Mouse (Mus musculus): Measurements from ENCODE around the gene Nfix. TPM values are rescaled to one million over a fixed set of nuclear protein-coding genes. Genes with fewer than 3 reads are reported as not detected.
"Not testable (repeated sequence)": the region's sequence is repeated elsewhere in the genome, so short reads cannot be mapped to it uniquely, and the experiment has no call there.

The Nfix gene
- polyA plus RNA-seq, 1 experiment from 2014 or later, result 0.87 TPM

DNA sequence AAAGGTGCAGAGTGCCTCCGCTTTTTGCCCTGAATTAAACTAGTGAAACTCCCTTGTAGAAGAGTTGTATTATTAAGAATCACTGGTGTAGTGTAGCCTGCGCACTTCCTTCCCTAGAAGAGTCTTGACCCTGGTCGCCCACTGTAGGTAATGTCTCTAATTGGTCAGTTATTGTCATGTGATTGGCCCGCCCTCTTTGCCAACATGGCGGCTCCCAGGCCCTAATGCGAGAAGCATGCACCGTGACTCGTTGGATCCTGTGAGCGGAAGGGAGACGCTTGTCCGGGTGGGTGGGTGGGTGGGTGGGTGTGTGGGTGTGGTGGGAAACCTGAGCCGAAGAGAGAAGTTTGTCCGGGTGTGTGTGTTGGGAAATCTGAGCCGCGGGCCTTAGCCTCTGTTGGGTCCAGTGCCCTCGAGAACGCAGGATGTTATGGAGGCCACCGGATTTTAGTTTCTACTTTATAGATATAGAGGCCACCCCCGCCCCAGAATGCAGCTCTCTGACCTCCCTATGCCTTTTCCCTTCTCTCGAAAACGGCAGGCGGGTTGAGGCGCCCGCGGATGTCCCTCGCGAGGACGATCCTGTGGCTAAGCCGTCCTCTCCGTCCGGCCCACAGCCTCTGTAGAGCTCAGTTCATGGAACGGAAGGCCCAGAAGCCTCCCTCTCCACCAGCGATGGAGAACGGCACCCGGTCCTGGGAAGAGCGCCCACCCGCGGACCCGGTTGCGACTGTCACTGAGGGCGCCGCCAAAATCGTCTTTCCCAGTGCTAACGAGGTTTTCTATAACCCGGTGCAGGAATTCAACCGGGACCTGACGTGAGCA, 110.8 kb downstream of the Nfix start:
- Histone ChIP-seq H3K4me3 (peak overlapping the region; percentile 99), H3K9me3 (no peaks in the 10 kb centered on the region), H3K4me1 (peaks cover 48% of the 10 kb centered on the region), H3K27me3 (ENCODE audit: insufficient read depth, poor library complexity, severe bottlenecking) (no peaks in the 10 kb centered on the region), H3K36me3 (peaks cover 34% of the 10 kb centered on the region), H3K27ac (peak overlapping the region; percentile 89)
- DNase-seq (ENCODE audit: low spot score), result peak; percentile 95
- under 1% methylated on average over 47 of the region's 47 CpGs for WGBS

GRCm38 (mm10) chr8:84687705-84688100, 112.4 kb downstream of the Nfix start, which contains the start of gene Nacc1:
Gene Nacc1 (minus strand): TSS chr8:84687862.
- Histone ChIP-seq H3K36me3 (peaks cover 32% of the 10 kb centered on the region), H3K9me3 (no peaks in the 10 kb centered on the region), H3K27ac (peak within 1 kb of the TSS; percentile 100), H3K27me3 (ENCODE audit: insufficient read depth, poor library complexity, severe bottlenecking) (no peaks in the 10 kb centered on the region), H3K4me3 (peak within 1 kb of the TSS; percentile 99), H3K4me1 (peaks cover 61% of the 10 kb centered on the region)
- under 1% methylated on average over 36 of the region's 37 CpGs for WGBS
- peak; percentile 94 for DNase-seq (ENCODE audit: low spot score)

DNA sequence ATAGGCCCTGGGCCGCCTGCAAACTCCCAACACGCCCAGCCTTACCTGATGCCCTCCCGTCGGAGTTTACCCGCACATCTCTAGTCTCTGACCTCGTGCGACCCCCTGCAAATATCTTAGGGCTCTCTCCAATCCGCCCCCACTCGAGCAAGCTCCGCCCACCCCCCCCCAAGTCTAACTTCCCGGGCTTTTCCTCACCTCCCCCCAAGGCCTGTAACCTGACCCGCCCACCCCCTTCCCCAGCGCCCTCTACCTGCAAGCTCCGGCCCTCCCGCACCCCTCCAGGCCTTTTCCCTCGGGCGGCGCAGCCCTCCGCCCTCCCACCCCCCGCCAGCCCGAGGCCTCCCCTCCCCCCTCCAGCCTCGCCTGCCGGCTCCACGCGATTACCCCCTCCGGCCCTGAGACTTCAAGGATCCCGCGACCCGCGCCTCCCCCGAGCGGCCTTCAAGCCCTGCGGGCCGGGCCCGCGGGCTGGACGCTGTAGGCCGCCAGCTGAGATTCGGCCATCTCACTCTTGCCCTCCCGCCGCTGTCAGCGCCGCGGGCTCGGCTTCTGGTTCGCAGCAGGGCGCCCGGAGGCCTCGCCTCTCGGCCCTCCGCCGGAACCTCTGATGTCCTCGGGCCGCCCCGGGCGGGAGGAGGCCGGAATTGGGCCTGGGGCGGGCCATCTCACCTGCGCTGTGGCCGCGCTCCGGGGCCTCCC, 113.0 kb downstream of the Nfix start:
- 1% methylated on average over 61 of the region's 62 CpGs for WGBS
- peak overlapping the region; percentile 99 for H3K4me3 ChIP-seq
- DNase-seq (ENCODE audit: low spot score), result peak; percentile 87
- no peaks in the 10 kb centered on the region for H3K27me3 ChIP-seq (ENCODE audit: insufficient read depth, poor library complexity, severe bottlenecking)
- H3K36me3 ChIP-seq, result peaks cover 32% of the 10 kb centered on the region
- no peaks in the 10 kb centered on the region for H3K9me3 ChIP-seq
- H3K4me1 ChIP-seq, result peaks cover 66% of the 10 kb centered on the region
- H3K27ac ChIP-seq, result peak overlapping the region; percentile 100

- H3K9me3 ChIP-seq, result no peaks in the 10 kb centered on the region
- DNase-seq (ENCODE audit: low spot score), result peak; percentile 77
- H3K27ac ChIP-seq, result peak within 1 kb of the TSS; percentile 100
- no peaks in the 10 kb centered on the region for H3K27me3 ChIP-seq (ENCODE audit: insufficient read depth, poor library complexity, severe bottlenecking)
- H3K4me1 ChIP-seq, result peaks cover 73% of the 10 kb centered on the region
- peak within 1 kb of the TSS; percentile 99 for H3K4me3 ChIP-seq
- 13% methylated on average over 20 of the region's 20 CpGs for whole genome bisulfite sequencing
- H3K36me3 ChIP-seq, result peaks cover 33% of the 10 kb centered on the region
Measured at GRCm38 (mm10) chr8:84686191-84687002, 113.7 kb downstream of the Nfix start, which contains the start of gene Trmt1. Gene Trmt1 (plus strand): TSS chr8:84686307.

- Histone ChIP-seq H3K4me3 (no peak overlapping the region; the same call in 1 of the 2 replicates), H3K9me3 (no peaks in the 10 kb centered on the region), H3K36me3 (peaks cover 29% of the 10 kb centered on the region), H3K4me1 (peaks cover 64% of the 10 kb centered on the region), H3K27ac (no peak overlapping the region), H3K27me3 (ENCODE audit: insufficient read depth, poor library complexity, severe bottlenecking) (no peaks in the 10 kb centered on the region)
- WGBS, result 70% methylated on average over 3 of the region's 3 CpGs
- DNase-seq (ENCODE audit: low spot score), result no peak
Measured at GRCm38 (mm10) chr8:84684537-84684936, 115.6 kb downstream of the Nfix start.

GRCm38 (mm10) chr8:84682257-84682656, 117.9 kb downstream of the Nfix start:
- no peak overlapping the region for H3K27ac ChIP-seq
- no peaks in the 10 kb centered on the region for H3K27me3 ChIP-seq (ENCODE audit: insufficient read depth, poor library complexity, severe bottlenecking)
- no peaks in the 10 kb centered on the region for H3K9me3 ChIP-seq
- 76% methylated on average over 2 of the region's 2 CpGs for WGBS
- no peak for DNase-seq (ENCODE audit: low spot score)
- peaks cover 36% of the 10 kb centered on the region for H3K36me3 ChIP-seq
- H3K4me1 ChIP-seq, result peaks cover 51% of the 10 kb centered on the region
- no peak overlapping the region for H3K4me3 ChIP-seq

- Histone ChIP-seq H3K36me3 (peaks cover 42% of the 10 kb centered on the region), H3K27ac (no peak overlapping the region)
Measured at GRCm38 (mm10) chr8:84681476-84681875, 118.7 kb downstream of the Nfix start.

DNA sequence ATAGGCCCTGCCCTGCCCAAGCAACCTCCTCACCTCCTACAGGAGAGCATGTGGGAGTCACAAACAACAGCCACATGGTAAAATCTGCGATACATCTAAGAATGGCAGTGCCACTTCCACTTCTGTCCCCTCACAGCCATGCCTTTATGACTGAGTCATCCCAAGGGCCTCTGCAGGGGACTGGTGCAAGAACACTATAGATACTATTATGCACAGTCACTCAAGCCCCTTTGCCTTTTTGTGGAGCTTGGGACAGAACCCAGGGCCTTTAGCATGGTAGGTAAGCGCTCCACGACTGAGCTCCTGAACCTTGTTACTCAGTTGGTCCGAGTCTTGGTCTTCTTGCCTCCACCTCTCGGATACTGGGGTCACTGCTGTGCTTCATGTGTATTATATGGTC, 122.8 kb downstream of the Nfix start:
- H3K36me3 ChIP-seq, result peaks cover 67% of the 10 kb centered on the region
- WGBS, result 86% methylated on average over 5 of the region's 5 CpGs
- H3K27me3 ChIP-seq (ENCODE audit: insufficient read depth, poor library complexity, severe bottlenecking), result no peaks in the 10 kb centered on the region
- no peak for DNase-seq (ENCODE audit: low spot score)
- no peaks in the 10 kb centered on the region for H3K9me3 ChIP-seq
- peaks cover 14% of the 10 kb centered on the region for H3K4me1 ChIP-seq
- H3K27ac ChIP-seq, result no peak overlapping the region
- no peak overlapping the region for H3K4me3 ChIP-seq

More at GRCm38 (mm10) chr8:84681476-84681875, 118.7 kb downstream of the Nfix start:
- WGBS, result 87% methylated on average over 2 of the region's 2 CpGs
- Histone ChIP-seq H3K27me3 (ENCODE audit: insufficient read depth, poor library complexity, severe bottlenecking) (no peaks in the 10 kb centered on the region), H3K4me3 (no peak overlapping the region), H3K9me3 (no peaks in the 10 kb centered on the region), H3K4me1 (peaks cover 51% of the 10 kb centered on the region)
- DNase-seq (ENCODE audit: low spot score), result no peak

DNA sequence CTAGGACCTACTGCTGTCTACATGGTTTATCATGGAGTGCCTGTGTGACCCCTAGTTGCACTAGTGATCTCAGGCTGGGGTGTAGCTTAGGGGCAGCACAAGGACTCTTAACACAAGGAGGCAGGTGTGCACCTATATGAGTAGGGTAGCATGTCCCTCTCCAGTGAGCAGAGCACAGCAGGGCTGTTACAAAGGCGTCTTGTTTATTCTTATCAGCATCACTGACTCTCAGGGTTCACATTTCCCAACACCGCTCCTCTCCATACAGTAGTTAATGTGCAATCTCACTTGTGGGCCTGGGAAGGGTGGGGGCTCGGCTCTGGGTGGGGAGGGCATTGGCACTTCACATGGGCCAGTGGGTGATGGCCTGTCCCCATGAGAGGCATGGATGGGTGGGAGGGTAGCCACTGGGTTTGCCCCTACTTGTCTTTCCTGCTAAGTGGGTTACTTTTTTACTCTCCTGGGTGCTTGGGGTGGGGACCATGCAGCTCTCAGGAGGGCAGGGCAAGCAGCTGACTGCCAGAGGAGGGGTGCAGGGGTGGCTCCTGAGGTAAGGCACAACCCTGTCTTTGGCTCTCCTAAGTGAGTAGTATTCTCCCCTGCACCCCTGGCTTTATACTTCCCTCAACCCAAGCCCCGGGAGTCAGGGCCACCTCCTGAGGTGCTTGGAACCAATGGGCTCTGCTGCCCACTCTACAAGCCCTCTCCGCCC, 129.7 kb downstream of the Nfix start:
- H3K4me3 ChIP-seq; H3K9me3 ChIP-seq; H3K27ac ChIP-seq; H3K27me3 ChIP-seq (ENCODE audit: insufficient read depth, poor library complexity, severe bottlenecking); DNase-seq (ENCODE audit: low spot score); H3K4me1 ChIP-seq: not testable (repeated sequence)
- H3K36me3 ChIP-seq, result peaks cover 63% of the 10 kb centered on the region
- 90% methylated on average over 5 of the region's 5 CpGs for WGBS

DNA sequence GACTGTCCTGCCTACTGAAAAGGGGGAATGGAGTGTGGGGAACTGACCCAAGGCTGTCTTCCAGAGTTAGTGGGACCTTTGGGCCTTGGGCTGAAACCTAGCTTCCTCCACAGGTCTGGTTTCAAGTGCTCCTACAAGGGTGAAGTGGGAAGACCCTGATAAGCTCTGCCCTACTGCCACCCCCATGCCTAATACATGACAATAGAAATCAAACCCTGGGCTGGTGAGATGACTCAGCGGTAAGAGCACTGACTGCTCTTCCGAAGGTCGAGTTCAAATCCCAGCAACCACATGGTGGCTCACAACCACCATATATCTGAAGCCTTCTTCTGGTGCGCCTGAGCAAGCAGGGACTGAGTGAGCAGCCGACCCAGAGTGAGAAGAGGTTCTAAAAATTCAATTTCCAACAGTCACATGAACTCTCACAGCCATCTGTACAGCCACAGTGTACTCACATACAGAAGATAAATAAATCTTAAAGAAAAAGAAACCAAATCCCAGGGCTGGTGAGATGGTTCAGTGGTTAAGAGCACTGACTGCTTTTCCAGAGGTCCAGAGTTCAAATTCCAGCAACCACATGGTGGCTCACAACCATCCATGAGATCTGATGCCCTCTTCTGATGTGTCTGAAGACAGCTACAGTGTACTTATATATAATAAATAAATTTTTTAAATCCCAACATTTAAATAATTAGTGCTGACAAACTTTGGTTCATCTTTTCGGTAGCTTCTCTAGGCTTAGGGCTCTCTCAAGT, 131.2 kb downstream of the Nfix start:
- no peak for DNase-seq (ENCODE audit: low spot score)
- H3K9me3 ChIP-seq, result no peaks in the 10 kb centered on the region
- no peak overlapping the region for H3K27ac ChIP-seq
- 79% methylated on average over 6 of the region's 6 CpGs for WGBS
- H3K36me3 ChIP-seq, result peaks cover 48% of the 10 kb centered on the region
- no peaks in the 10 kb centered on the region for H3K27me3 ChIP-seq (ENCODE audit: insufficient read depth, poor library complexity, severe bottlenecking)
- H3K4me1 ChIP-seq, result peaks cover 12% of the 10 kb centered on the region
- H3K4me3 ChIP-seq, result no peak overlapping the region

DNA sequence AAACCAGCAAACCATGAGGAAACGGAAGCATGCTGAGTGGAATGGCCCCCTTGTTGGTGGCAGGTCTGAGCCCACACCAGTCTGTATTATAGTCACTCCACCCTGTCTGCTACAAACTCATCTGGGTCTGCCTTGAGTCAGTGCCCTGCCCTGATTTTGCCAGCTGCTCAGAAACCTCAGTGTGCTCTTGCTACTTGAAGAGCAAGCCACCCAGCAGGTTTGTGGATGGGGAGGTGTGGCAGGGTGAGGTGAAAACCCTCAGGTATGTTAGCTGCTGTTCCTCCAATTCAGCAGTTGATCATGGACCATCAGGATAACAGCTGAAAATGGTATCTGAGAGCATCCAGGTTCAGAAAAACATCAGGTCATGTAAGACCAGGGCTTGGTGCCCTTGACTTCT, 132.1 kb downstream of the Nfix start:
- Histone ChIP-seq H3K4me3 (no peak overlapping the region), H3K4me1 (peaks cover 19% of the 10 kb centered on the region), H3K27ac (no peak overlapping the region), H3K36me3 (peaks cover 40% of the 10 kb centered on the region), H3K9me3 (no peaks in the 10 kb centered on the region), H3K27me3 (ENCODE audit: insufficient read depth, poor library complexity, severe bottlenecking) (no peaks in the 10 kb centered on the region)
- DNase-seq (ENCODE audit: low spot score), result no peak
- WGBS, result 62% methylated on average over 1 of the region's 1 CpGs

Data from heart, embryonic 10.5 days (tissue).